ENCODE assay signal across 19 mouse cellular contexts in the genomic region with DNA sequence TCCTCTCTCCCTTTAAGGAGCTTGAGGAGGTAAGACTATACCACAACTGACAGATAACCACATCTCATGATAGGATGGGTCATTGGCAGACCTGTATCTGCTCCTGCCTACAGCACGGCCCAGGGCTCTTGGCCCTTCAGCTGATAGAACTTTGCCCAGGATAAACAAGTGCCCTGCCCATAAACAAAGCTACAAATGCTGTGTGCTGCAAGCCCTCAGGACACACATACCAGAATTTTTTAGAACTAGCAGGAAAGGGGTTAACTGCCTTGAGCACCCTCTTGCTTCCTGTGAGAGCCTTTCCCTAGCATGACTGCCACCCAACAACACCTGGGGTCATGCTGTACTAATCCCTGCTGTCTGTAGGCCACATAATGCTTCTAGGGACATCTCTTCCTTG.
"Had no signal": no experiment of that assay in that cellular context is flagged by ENCODE, and none has a peak within 500 bp of the region (broad histone marks: within the 10 kb centered on the region; RNA-seq: fewer than 3 reads in every experiment).

No protein-coding gene starts in this region.

- H3K36me3 ChIP-seq: liver, embryonic 15.5 days; lung, embryonic 15.5 days; midbrain, embryonic 12.5 days; neural tube, embryonic 12.5 days; stomach, embryonic 15.5 days had no signal

- H3K4me3 ChIP-seq: liver, embryonic 15.5 days; lung, embryonic 15.5 days; megakaryocyte, embryonic 14.5 days; midbrain, embryonic 12.5 days; neural tube, embryonic 12.5 days; stomach, embryonic 15.5 days had no signal

- DNase-seq: liver, postnatal 0 days; lung, adult 2 months; lung, postnatal 14 days; lung, postnatal 36 days; midbrain, embryonic 14.5 days; right cerebral cortex, postnatal 14 days; thymus, adult 2 months; thymus, postnatal 14 days; thymus, postnatal 36 days had no signal

- H3K27me3 ChIP-seq: liver, embryonic 15.5 days; lung, embryonic 15.5 days; midbrain, embryonic 12.5 days; neural tube, embryonic 12.5 days; stomach, embryonic 15.5 days had no signal

- H3K9ac ChIP-seq: liver, embryonic 15.5 days; liver, postnatal 0 days; lung, embryonic 15.5 days; midbrain, embryonic 12.5 days; neural tube, embryonic 12.5 days; stomach, embryonic 15.5 days had no signal

- H3K9me3 ChIP-seq: liver, embryonic 15.5 days; lung, embryonic 15.5 days; megakaryocyte, embryonic 14.5 days; midbrain, embryonic 12.5 days; neural tube, embryonic 12.5 days; stomach, embryonic 15.5 days had no signal

- H3K27ac ChIP-seq: liver, embryonic 15.5 days; lung, embryonic 15.5 days; macrophage; midbrain, embryonic 12.5 days; neural tube, embryonic 12.5 days; stomach, embryonic 15.5 days; stomach, postnatal 0 days had no signal

- H3K4me2 ChIP-seq: liver, embryonic 15.5 days; lung, embryonic 15.5 days; midbrain, embryonic 12.5 days; neural tube, embryonic 12.5 days; stomach, embryonic 15.5 days had no signal

- ATAC-seq: liver, postnatal 0 days; lung, postnatal 0 days; midbrain, embryonic 16.5 days had no signal

- H3K4me1 ChIP-seq: liver, embryonic 15.5 days; lung, embryonic 15.5 days; midbrain, embryonic 12.5 days; neural tube, embryonic 12.5 days; stomach, embryonic 15.5 days had no signal
